In genomic region chr14:42216766-42217537, GRCm38 (mm10) we compare ENCODE assay signal across 24 mouse cellular contexts. TPM values are rescaled to one million over a fixed set of nuclear protein-coding genes. Genes with fewer than 3 reads are reported as not detected.
A peak's percentile ranks its signal among the peaks of the same experiment; 100 is the strongest.
DNase-seq lines count a peak whose midpoint lies in the region; TF ChIP-seq lines count a peak whose summit lies in the region.
"Not testable (repeated sequence)": the region's sequence is repeated elsewhere in the genome, so short reads cannot be mapped to it uniquely, and the experiment has no call there.
"Had no signal": no experiment of that assay in that cellular context is flagged by ENCODE, and none has a peak within 500 bp of the region (broad histone marks: within the 10 kb centered on the region; RNA-seq: fewer than 3 reads in every experiment).

No protein-coding gene starts in this region.

- not testable (repeated sequence) for H3K27ac ChIP-seq in heart, adult 2 months

- intact Hi-C loops in heart, adult 2 months (cut with DNase I), result not testable (repeated sequence)

- not testable (repeated sequence) for H3K79me2 ChIP-seq in heart, adult 2 months (replicated peaks; ENCODE audit: control insufficient read depth, insufficient read depth, low read length)

- not testable (repeated sequence) for H3K4me1 ChIP-seq in heart, adult 2 months (ENCODE audit: control insufficient read depth, insufficient read depth, low read length)

- peak; percentile 2 to 14 for DNase-seq in adrenal gland, adult 18-20 months (ENCODE audit: low spot score in 2 of 2)
- peak; percentile 2 to 19 for DNase-seq in cerebellum, postnatal 4 days (ENCODE audit: low spot score in 2 of 2)
- DNase-seq in heart, adult 2 months, result peak; percentile 2 to 18
- peak; percentile 1 to 44 for DNase-seq in kidney, postnatal 25 days
- DNase-seq in ovary, adult 18-20 months (ENCODE audit: low spot score), result peak; percentile 2
- peak; percentile 38 for DNase-seq in testis, postnatal 10 days (ENCODE audit: low spot score)
- peak; percentile 24 for DNase-seq in urinary bladder, adult 2 months (ENCODE audit: low spot score)

- not testable (repeated sequence) for H3K36me3 ChIP-seq in heart, adult 2 months (ENCODE audit: control insufficient read depth, insufficient read depth, low read length)

- H3K27me3 ChIP-seq in heart, adult 2 months (ENCODE audit: control insufficient read depth, insufficient read depth, low read length), result not testable (repeated sequence)

- TF ChIP-seq CTCF in heart, adult 2 months (IDR thresholded peaks at IDR 0.05), result not testable (repeated sequence)

- not testable (repeated sequence) for H3K4me3 ChIP-seq in heart, adult 2 months

- WGBS in heart, adult 2 months, result 61% methylated on average over 8 of the region's 10 CpGs

- H3K9ac ChIP-seq in heart, adult 2 months (ENCODE audit: low read depth, low read length), result not testable (repeated sequence)

- not testable (repeated sequence) for TF ChIP-seq POLR2A in heart, adult 2 months (IDR thresholded peaks at IDR 0.05; ENCODE audit: insufficient read depth, low read depth, low read length)

- not testable (repeated sequence) for TF ChIP-seq EP300 in heart, adult 2 months (IDR thresholded peaks at IDR 0.05; ENCODE audit: insufficient read depth, low read depth, low read length)

RNA-seq across cellular contexts. Expression of gene Gm3573, which starts 26.4 kb away (rescaled TPM):
- total RNA-seq in adrenal gland, adult 18-20 months (2021), result not detected
- not detected for total RNA-seq in heart, adult 2 months (2021)
- not detected in 2 replicates for polyA plus RNA-seq in heart, adult 2 months (2012; rRNA removed)
- not detected in 2 replicates for polyA plus RNA-seq in urinary bladder, adult 2 months (2012; rRNA removed)
- total RNA-seq: adrenal gland, adult 2 months; heart, adult 18-20 months; hematopoietic stem cell, adult 5-6 weeks had no signal
- polyA plus RNA-seq: adrenal gland, adult 2 months; embryonic facial prominence, embryonic 15.5 days; forebrain, embryonic 16.5 days; heart, embryonic 14.5 days; hindbrain, embryonic 16.5 days; intestine, embryonic 16.5 days; kidney, embryonic 16.5 days; liver, embryonic 16.5 days; lung, postnatal 0 days; midbrain, embryonic 14.5 days; neural tube, embryonic 13.5 days; spleen, adult 2 months; stomach, postnatal 0 days had no signal

RNA-seq across cellular contexts. Expression of gene Gm17026, which starts 42.9 kb away (rescaled TPM):
- total RNA-seq in adrenal gland, adult 18-20 months (2021), result not detected
- total RNA-seq in heart, adult 2 months (2021), result not detected
- not detected in 2 replicates for polyA plus RNA-seq in heart, adult 2 months (2012; rRNA removed)
- not detected in 2 replicates for polyA plus RNA-seq in urinary bladder, adult 2 months (2012; rRNA removed)
- total RNA-seq: adrenal gland, adult 2 months; heart, adult 18-20 months; hematopoietic stem cell, adult 5-6 weeks; layer of hippocampus, adult 8-10 months; left cerebral cortex, postnatal 36 days had no signal
- polyA plus RNA-seq: adrenal gland, adult 2 months; embryonic facial prominence, embryonic 15.5 days; forebrain, embryonic 16.5 days; heart, embryonic 14.5 days; hindbrain, embryonic 16.5 days; intestine, embryonic 16.5 days; kidney, embryonic 16.5 days; liver, embryonic 16.5 days; lung, postnatal 0 days; midbrain, embryonic 14.5 days; neural tube, embryonic 13.5 days; spleen, adult 2 months; stomach, postnatal 0 days had no signal

RNA-seq across cellular contexts. Expression of gene Gm17027, which starts 54.5 kb away (rescaled TPM):
- total RNA-seq in adrenal gland, adult 18-20 months (2021), result not detected
- not detected for total RNA-seq in heart, adult 2 months (2021)
- not detected in 2 replicates for polyA plus RNA-seq in heart, adult 2 months (2012; rRNA removed)
- polyA plus RNA-seq in urinary bladder, adult 2 months (2012; rRNA removed), result not detected in 2 replicates
- total RNA-seq: adrenal gland, adult 2 months; heart, adult 18-20 months; hematopoietic stem cell, adult 5-6 weeks; layer of hippocampus, adult 8-10 months; left cerebral cortex, postnatal 36 days had no signal
- polyA plus RNA-seq: adrenal gland, adult 2 months; embryonic facial prominence, embryonic 15.5 days; forebrain, embryonic 16.5 days; heart, embryonic 14.5 days; hindbrain, embryonic 16.5 days; intestine, embryonic 16.5 days; kidney, embryonic 16.5 days; liver, embryonic 16.5 days; lung, postnatal 0 days; midbrain, embryonic 14.5 days; neural tube, embryonic 13.5 days; spleen, adult 2 months; stomach, postnatal 0 days had no signal
